Mouse (Mus musculus) heart, embryonic 10.5 days (tissue): ENCODE measurements around the gene Gm9887. TPM values are rescaled to one million over a fixed set of nuclear protein-coding genes. Genes with fewer than 3 reads are reported as not detected.
"Not testable (repeated sequence)": the region's sequence is repeated elsewhere in the genome, so short reads cannot be mapped to it uniquely, and the experiment has no call there.

Source experiments
- DNase-seq: peaks from one replicate; pipeline ENCODE4 v3.0.0-alpha.2; 2017; ENCODE audit warnings: low spot score
- H3K27ac ChIP-seq: fragments of 300-500 bp; sonication (generic); 2 replicates; pipeline ENCODE4 v1.5.1; 2016; ENCODE audit warnings: mild to moderate bottlenecking
- H3K27me3 ChIP-seq: fragments of 300-500 bp; sonication (generic); 2 replicates; pipeline ENCODE4 v1.6.1; 2016; ENCODE audit warnings: mild to moderate bottlenecking; ENCODE audit not compliant: poor library complexity, insufficient read depth, severe bottlenecking
- H3K36me3 ChIP-seq: fragments of 300-500 bp; sonication (generic); 2 replicates; pipeline ENCODE4 v1.6.1; 2016; ENCODE audit warnings: mild to moderate bottlenecking, moderate library complexity
- H3K4me1 ChIP-seq: fragments of 300-500 bp; sonication (generic); 2 replicates; pipeline ENCODE4 v1.6.1; 2016; ENCODE audit warnings: mild to moderate bottlenecking
- H3K4me3 ChIP-seq: fragments of 300-500 bp; sonication (generic); 2 replicates; pipeline ENCODE4 v1.5.1; 2016; ENCODE audit warnings: mild to moderate bottlenecking, moderate library complexity
- H3K9me3 ChIP-seq: fragments of 300-500 bp; sonication (generic); 2 replicates; pipeline ENCODE4 v1.6.1; 2016; ENCODE audit warnings: mild to moderate bottlenecking, moderate library complexity
- whole genome bisulfite sequencing: fragments of 180-500 bp; shearing (Covaris S2); methylation state at CpG from one replicate; pipeline ENCODE4 v1.1.7; 2016; 5-methylcytosine and 5-hydroxymethylcytosine counted together
- polyA plus RNA-seq: library from polyadenylated mRNA; unstranded; fragments of >200 nt; fragmentation: Nextera tagmentation; extraction: Ambion mirVana; gene quantifications from 2 replicates; pipeline ENCODE4 v1.2.1, GENCODE M21; 2016

Gene Gm9887
- polyA plus RNA-seq, 1 experiment from 2014 or later: 1.8 TPM

DNA sequence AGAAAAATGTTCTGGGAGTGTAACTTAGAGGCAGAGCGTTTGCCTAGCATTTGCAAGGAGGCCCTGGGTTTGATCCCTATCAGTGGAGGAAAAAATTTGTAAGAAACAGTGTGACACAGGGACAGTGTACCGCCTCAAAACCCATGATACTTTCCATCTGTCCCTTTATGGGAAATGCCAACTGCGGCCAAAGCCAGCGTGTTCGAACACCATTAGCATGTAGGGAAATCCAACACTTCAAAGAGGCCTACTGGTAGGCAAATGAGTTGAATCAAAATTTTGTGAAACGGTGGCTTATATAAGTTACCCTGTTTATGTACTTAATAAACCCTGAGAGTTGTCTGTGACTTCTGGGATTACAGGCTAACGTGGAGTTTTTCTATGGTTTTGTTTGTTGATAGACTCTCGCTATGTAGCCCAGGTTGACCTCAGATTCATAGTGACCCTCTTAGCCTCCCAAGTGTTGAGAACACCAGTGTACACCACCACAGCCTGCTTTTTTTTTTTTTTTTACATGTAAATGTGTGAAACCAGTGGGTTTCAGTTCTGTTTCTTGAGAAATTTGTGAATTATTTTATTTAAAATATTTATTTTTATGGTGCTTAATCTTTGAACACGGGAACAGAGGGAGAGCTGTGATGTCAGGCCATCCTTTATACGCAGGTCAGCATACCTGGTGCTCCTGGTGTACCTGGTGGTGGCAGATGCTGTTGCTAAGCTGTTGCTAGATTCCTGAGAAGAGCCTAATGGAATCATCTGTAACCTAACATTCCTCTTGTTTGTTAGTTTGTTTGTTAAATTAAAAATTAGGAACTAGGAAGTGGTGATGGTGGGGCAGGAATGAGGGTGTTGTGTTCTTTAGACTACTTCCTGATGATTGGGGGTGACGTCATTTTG, 6.5 kb upstream of the Gm9887 start:
- H3K27me3 ChIP-seq: no peaks in the 10 kb centered on the region
- peaks cover 26% of the 10 kb centered on the region for H3K4me1 ChIP-seq
- no peak for DNase-seq
- H3K27ac ChIP-seq: peak overlapping the region; percentile 42; the same call in 1 of the 2 replicates
- H3K9me3 ChIP-seq: no peaks in the 10 kb centered on the region
- peaks cover 10% of the 10 kb centered on the region; the same call in 1 of the 2 replicates for H3K36me3 ChIP-seq
- H3K4me3 ChIP-seq: no peak overlapping the region
- WGBS: 79% methylated on average over 11 of the region's 11 CpGs

DNA sequence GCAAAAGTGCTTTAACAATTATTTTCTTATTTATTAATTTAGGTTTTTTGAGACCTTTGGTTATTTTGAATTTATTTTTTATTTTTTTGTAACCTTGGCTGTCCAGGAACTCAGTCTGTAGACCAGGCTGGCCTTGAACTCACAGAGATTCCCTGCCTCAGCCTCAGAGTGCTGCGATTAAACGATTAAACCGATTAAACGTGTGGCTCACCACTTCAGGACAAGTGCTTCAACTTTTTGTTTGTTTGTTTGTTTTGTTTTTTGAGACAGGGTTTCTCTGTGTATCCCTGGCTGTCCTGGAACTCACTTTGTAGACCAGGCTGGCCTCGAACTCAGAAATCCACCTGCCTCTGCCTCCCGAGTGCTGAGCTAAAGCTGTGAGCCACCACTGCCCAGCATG, 5.4 kb upstream of the Gm9887 start:
- not testable (repeated sequence) for DNase-seq, H3K27ac ChIP-seq, H3K4me3 ChIP-seq, H3K9me3 ChIP-seq, H3K27me3 ChIP-seq
- Histone ChIP-seq H3K36me3 (peaks cover 19% of the 10 kb centered on the region; the same call in 1 of the 2 replicates), H3K4me1 (peaks cover 22% of the 10 kb centered on the region)
- WGBS: 93% methylated on average over 6 of the region's 6 CpGs

DNA sequence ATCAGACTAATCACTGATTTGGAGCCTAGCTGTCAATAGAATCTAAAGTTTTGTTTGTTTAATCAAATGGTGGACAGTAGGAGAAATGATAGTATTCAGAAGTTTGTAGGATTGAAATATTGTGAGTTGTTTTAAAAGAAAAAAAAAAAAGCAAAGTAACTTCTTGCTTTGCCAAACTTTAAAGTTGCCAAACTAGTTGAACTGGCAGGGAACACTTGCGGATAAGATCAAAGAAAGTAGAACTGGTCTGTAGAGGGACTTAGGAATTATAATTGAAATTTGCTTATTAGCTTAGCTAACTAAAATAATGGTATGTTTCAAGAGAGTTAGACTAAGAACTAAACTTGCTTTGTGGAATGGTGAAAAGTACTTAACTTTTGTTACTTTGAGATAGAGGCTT, 4.9 kb upstream of the Gm9887 start:
- H3K9me3 ChIP-seq: no peaks in the 10 kb centered on the region
- H3K36me3 ChIP-seq: peaks cover 19% of the 10 kb centered on the region; the same call in 1 of the 2 replicates
- 95% methylated on average over 1 of the region's 1 CpGs for WGBS
- no peaks in the 10 kb centered on the region for H3K27me3 ChIP-seq
- no peak overlapping the region for H3K27ac ChIP-seq
- DNase-seq: no peak
- no peak overlapping the region for H3K4me3 ChIP-seq
- H3K4me1 ChIP-seq: peaks cover 25% of the 10 kb centered on the region

DNA sequence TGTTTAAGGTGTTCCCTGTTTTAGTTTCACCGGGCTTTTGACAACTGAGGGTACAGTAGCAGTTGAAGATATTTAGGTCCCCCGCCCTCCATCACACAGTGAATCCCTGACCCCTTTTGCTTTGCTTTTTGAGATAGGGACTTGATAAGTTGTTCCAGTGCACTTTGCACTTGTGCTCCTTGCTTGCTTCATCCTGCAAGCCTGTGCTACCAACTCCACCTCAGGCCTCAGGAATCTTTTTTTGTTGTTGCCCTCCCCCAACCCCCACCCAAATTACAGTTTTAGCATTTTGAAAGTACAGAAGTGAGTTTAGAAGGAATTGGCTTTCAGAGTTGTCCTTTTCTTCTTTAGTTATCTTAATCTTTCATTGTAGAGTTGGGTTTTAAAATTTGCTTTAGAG, 3.9 kb upstream of the Gm9887 start:
- no peaks in the 10 kb centered on the region for H3K27me3 ChIP-seq
- no peaks in the 10 kb centered on the region for H3K9me3 ChIP-seq
- peaks cover 19% of the 10 kb centered on the region; the same call in 1 of the 2 replicates for H3K36me3 ChIP-seq
- peaks cover 25% of the 10 kb centered on the region for H3K4me1 ChIP-seq
- no peak overlapping the region for H3K4me3 ChIP-seq
- no peak for DNase-seq
- no peak overlapping the region for H3K27ac ChIP-seq
- 75% methylated on average over 2 of the region's 2 CpGs for WGBS

DNA sequence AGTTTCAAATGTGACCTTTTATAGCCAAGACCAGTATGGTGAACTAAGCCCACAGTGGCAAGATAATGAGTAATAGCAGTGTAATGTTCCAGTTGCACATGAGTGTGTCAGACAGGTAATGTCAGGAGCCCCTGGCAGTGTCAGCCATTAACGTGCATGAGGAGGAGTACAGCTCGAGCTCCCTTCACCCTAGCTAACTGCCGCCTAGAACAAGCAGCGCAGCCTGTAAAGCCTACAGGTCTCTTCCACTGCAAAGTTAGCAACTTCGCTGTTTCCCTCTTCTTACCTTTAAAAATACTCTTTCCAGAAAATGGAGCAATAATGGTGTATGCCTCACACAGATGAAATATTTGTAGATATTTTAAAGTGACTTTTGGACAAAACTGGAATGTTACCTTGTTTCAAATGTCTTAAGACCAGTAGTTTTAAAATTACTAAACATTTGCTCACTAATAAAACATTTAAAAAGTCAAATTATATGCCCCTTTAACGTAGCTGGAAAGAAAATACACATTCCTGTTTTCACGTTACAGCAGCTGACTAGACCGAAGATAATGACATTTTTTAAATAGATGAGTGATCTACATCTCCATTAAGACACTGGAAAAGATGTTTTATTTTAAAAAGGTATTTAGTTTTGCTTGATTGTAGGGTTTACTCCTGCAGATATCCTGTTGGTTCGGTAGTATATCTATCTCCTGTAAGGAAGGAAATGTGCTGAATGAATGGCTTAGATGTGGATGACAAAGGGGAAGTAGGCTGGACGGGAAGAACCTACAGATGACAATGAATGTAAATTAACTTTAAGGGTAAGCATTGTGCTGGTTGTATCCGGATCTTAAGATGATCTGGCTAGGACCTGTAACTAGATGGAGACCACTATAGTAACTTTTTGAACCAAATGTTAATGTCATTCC, 1.9 kb upstream of the Gm9887 start:
- H3K27me3 ChIP-seq: no peaks in the 10 kb centered on the region
- H3K27ac ChIP-seq: peak overlapping the region; percentile 99; the same call in 1 of the 2 replicates
- no peaks in the 10 kb centered on the region for H3K9me3 ChIP-seq
- 46% methylated on average over 11 of the region's 11 CpGs for WGBS
- H3K4me1 ChIP-seq: peaks cover 28% of the 10 kb centered on the region
- peaks cover 16% of the 10 kb centered on the region; the same call in 1 of the 2 replicates for H3K36me3 ChIP-seq
- peak overlapping the region; percentile 100 for H3K4me3 ChIP-seq
- no peak for DNase-seq

DNA sequence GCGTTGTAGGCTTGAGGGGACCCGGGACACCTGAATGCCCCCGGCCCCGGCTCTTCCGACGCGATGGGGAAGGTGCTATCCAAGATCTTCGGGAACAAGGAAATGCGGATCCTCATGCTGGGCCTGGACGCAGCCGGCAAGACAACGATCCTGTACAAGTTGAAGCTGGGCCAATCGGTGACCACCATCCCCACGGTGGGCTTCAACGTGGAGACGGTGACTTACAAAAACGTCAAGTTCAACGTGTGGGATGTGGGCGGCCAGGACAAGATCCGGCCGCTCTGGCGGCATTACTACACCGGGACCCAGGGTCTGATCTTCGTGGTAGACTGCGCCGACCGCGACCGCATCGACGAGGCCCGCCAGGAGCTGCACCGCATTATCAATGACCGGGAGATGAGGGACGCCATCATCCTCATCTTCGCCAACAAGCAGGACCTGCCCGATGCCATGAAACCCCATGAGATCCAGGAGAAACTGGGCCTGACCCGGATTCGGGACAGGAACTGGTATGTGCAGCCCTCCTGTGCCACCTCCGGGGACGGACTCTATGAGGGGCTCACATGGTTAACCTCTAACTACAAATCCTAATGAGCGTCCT, 573 bp upstream of the Gm9887 start:
- DNase-seq: peak; percentile 86
- peaks cover 21% of the 10 kb centered on the region for H3K4me1 ChIP-seq
- under 1% methylated on average over 42 of the region's 42 CpGs for WGBS
- H3K9me3 ChIP-seq: no peaks in the 10 kb centered on the region
- H3K27me3 ChIP-seq: no peaks in the 10 kb centered on the region
- peak overlapping the region; percentile 100 for H3K4me3 ChIP-seq
- H3K27ac ChIP-seq: peak overlapping the region; percentile 99
- peaks cover 16% of the 10 kb centered on the region; the same call in 1 of the 2 replicates for H3K36me3 ChIP-seq

DNA sequence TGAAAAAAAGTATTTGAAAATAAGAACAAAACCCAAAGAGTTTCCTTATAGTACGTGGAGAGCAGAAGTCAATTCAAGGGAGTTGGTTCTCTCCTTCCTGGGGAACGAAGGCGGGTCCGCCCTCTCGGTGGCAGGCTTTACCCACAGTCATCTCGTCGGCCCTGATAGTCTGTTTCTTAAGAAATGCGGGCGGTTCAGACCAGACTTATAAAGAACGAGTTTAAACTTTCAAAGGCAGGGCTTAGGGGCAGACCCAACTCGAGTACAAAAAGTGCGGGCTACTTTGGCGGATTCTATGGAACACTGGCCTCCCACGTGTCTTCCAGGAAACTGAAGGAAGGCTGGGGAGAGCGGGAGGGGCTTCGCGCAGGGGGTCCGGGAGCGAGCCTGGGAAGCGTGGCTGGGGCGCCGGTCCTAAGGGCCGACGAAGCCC, 821 bp downstream of the Gm9887 start:
- WGBS: under 1% methylated on average over 24 of the region's 24 CpGs

DNA sequence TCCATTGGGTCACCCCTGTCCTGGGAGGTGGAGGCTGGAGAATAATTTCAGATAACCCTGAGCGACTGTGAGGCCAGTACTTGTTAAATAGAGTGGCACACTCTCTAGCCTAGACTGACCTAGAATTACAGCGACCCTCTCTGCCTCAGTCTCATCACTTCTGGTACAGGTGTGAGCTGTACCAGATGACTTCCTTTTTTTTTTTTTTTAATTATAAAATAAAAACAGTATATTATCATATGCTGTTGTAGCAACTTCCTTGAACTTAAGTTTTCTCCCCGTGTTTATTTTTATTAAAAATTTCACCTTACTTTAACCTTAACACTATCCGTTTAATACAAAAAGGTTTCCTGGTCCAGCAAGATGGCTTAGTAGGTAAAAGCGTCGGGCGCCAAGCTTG, 1.3 kb downstream of the Gm9887 start:
- peaks cover 13% of the 10 kb centered on the region; the same call in 1 of the 2 replicates for H3K36me3 ChIP-seq

More for the DNA sequence above, 821 bp downstream of the Gm9887 start:
- Histone ChIP-seq H3K4me3 (peak overlapping the region; percentile 100), H3K9me3 (no peaks in the 10 kb centered on the region), H3K27ac (peak overlapping the region; percentile 99), H3K4me1 (peaks cover 21% of the 10 kb centered on the region), H3K36me3 (peaks cover 16% of the 10 kb centered on the region; the same call in 1 of the 2 replicates), H3K27me3 (no peaks in the 10 kb centered on the region)
- no peak for DNase-seq

DNA sequence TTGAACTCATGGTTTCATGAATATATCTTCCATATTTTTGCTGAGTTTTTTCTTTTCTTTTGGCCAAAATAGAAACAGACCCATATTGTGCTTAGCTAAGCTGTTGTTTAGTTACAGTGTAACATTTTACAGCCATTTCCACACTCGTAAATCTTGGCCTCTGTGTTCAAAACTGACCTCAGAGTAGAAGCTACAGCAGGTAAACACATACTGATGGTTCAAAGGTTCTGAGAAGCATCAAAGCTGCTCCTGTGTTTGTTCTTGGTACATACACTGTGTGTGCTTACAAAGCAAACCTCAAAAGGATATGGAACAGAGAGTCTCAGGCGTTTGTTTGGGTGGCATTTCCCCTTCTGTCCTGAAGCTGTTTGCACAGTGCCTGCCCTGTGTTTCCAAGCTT, 4.7 kb downstream of the Gm9887 start:
- H3K9me3 ChIP-seq: no peaks in the 10 kb centered on the region
- WGBS: 63% methylated on average over 2 of the region's 2 CpGs
- H3K4me1 ChIP-seq: peaks cover 15% of the 10 kb centered on the region
- H3K27me3 ChIP-seq: no peaks in the 10 kb centered on the region
- no peak for DNase-seq
- H3K36me3 ChIP-seq: no peaks in the 10 kb centered on the region
- H3K4me3 ChIP-seq: no peak overlapping the region
- no peak overlapping the region for H3K27ac ChIP-seq

More for the DNA sequence above, 1.3 kb downstream of the Gm9887 start:
- Histone ChIP-seq H3K4me3 (peak overlapping the region; percentile 100), H3K4me1 (peaks cover 18% of the 10 kb centered on the region), H3K27me3 (no peaks in the 10 kb centered on the region), H3K27ac (peak overlapping the region; percentile 99), H3K9me3 (no peaks in the 10 kb centered on the region)
- no peak for DNase-seq
- 10% methylated on average over 7 of the region's 7 CpGs for WGBS

DNA sequence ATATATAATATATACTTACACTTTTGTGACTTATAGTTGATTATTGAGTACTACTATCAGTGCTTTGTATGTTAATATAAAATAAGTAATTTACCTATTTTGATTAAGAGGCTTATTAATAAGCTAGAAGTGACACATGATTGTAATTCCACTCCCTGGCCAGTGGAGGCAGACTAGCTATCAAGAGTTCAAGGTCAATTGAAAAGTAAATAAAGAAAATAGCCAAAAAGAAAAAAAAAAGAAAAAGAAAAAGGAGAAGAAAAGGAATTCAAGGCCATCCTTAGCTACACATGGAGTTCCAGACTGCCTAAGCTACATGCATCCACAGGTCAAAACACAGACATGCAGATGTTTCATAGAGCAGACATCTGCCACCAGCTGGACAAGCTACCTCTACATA, 5.8 kb downstream of the Gm9887 start:
- DNase-seq: no peak
- Histone ChIP-seq H3K27ac (no peak overlapping the region), H3K4me3 (no peak overlapping the region), H3K4me1 (peaks cover 20% of the 10 kb centered on the region; the same call in 1 of the 2 replicates), H3K9me3 (no peaks in the 10 kb centered on the region), H3K36me3 (no peaks in the 10 kb centered on the region), H3K27me3 (no peaks in the 10 kb centered on the region)

DNA sequence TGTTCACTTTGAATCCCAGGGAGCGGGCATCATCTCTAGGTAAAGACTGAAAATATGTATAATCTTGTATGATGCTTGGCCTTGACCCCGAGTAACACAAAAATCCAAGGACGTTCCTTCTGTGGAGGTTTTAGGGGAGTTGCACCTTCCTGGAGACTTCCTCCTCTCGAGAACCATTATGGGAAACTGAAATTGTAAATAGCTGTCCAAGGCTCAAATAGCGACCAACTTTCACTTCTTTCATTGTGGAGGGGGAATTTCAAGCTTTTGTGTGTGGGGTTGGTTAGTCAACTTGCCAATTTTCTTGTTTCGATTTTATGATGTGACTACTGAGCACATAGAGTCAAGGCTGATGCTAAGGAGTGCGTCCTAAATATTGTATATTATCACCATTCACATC, 6.5 kb downstream of the Gm9887 start:
- H3K36me3 ChIP-seq: no peaks in the 10 kb centered on the region
- 78% methylated on average over 7 of the region's 7 CpGs for WGBS
- no peak overlapping the region for H3K4me3 ChIP-seq
- H3K4me1 ChIP-seq: peaks cover 18% of the 10 kb centered on the region; the same call in 1 of the 2 replicates
- no peak overlapping the region for H3K27ac ChIP-seq
- H3K9me3 ChIP-seq: no peaks in the 10 kb centered on the region
- no peak for DNase-seq
- H3K27me3 ChIP-seq: no peaks in the 10 kb centered on the region
